Mouse (Mus musculus): ENCODE results near the gene Il11ra2.
"Not testable (repeated sequence)": the region's sequence is repeated elsewhere in the genome, so short reads cannot be mapped to it uniquely, and the experiment has no call there.

Il11ra2 gene

DNA sequence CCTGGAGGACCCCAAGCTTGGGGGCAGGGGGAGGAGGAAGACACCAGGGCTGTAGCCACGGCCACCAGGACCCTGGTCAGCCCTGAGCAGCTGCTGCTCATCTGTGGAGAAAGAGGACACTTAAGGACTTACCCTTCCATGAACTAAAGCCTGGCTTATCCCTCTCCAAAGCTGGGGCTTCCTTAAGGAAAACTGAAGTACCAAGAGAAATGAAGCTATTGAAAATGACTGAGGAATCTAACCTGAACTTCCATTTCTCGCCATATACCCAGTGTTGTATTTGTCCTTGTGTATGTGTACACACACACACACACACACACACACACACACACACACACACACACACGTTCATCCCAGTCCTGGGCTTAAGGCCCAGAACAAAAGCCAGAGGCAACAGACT, at the start of gene Il11ra2:
Gene Il11ra2 (minus strand): TSS at position 101 of the 400 bp plus-strand sequence.
- DNase-seq (ENCODE audit: low read depth, low spot score), result not testable (repeated sequence)

DNA sequence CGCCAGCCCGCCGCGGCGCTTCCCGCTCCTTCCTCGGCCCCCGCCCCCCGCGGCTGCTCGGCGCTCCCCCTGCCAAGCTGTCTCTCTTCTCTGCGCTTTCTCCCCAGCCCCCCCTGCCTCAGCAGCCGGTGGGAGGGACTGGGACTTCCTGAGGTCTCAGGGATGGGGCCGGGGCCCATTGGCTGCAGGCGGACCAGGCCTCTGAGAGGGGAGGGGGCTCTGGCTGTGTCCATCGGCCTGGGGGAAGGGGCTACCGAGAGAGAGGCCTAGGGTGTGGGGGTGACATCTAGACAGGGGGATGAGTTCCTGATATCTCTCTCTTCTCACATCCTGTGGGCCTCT, 20.5 kb upstream of the Il11ra2 start:
- DNase-seq (ENCODE audit: low read depth, low spot score), result not testable (repeated sequence)

DNA sequence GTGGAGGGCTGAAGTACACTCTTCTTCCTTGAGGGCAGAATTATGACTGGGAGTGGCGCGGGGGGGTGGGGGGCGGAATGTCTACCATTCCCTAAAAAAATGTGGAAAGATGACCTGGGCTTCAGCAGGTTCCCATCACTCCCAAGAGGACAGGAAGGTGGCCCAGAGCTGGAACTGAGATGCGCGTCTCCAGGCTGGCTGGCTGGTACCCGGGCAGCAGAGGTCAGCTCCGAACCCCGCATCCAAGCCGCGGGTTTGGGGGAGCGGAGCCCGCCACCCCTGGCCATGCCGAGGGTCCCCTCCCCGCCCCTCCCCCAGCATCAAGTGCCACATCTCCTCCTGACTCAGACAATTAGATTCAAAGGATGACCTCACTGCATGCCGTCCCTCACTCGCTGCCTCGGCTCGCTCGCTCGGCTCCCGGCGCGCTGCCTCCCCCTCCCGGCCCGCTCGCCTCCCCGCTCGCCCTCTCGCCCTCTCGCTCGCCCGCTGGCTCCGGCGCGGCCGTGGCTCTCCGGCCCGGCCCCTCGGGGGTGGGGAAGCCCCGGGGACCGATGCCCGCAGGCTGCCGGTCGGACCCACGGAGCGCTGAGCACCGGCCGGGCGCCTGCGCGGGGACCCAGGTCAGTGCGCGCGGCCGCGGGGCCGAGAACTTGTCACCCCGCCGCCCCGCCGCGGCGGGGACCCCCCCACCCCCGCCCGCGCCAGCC, 19.9 kb upstream of the Il11ra2 start:
- DNase-seq (ENCODE audit: low read depth, low spot score), result not testable (repeated sequence)

DNA sequence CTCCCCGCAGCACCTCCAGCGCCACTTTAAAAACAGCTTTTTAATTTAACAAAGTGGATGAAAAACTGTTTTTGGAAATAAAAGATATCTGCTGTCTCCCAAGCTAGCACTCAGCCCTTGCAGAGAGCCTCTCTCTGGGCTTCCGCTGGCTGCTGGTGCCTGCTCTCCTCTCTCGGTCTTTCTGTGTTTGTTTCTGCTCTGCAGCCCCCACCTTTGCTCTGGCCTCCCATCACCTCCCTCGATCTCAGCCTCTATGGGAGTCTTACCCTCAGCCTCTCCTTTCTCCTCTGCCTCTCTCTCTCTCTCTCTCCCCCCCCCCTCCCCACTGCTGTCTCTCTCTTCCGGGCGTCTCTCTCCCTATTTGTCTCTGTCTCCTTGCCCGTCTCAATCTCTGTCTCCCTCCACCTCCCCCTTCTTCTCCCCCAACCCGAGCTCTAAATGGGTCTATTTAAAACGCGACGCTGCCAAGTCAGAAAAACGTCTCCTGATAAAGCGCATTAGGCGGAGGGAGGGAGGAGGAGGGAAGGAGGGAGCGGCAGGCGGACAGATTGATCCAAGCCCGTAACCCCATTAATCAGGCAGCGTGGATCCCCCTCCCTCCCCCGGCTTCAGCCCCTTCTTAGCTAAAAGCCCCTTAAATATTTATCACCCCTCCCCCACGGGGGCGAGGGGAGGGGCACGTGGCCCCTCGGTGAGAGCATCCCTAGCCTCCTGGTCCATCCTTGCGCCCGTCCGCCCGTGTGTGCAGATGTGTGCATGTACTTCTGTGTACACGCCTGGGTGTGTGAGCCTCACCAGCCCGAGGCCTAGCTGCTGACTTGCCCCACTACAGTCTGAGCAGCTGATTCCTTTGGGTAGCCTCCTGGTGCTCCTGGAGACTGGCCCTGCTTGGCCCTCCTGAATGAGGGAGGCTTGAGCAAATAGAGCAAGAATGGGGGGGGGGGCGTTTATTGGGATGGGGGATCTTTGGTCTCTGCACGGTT, 19.0 kb upstream of the Il11ra2 start:
- DNase-seq (ENCODE audit: low read depth, low spot score), result not testable (repeated sequence)

DNA sequence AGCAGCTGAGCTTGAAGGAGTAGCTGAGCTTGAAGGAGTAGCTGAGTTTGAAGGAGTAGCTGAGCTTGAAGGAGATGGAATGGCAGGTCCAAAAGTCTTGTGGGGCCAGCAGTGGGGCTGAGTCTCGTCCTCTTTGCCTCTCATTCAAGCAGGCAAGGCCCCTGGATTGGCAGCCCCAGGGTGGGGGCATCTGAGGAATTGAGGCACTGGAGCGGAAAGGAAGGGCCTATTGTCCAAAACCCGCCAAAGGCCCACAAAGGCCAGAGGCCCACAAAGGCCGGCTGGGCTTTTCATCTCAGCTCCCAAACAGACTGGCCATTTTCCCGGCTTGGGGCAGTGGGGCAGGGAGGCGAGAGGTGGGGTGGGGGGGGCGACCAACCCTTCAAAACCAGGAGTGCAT, 17.7 kb upstream of the Il11ra2 start:
- not testable (repeated sequence) for DNase-seq (ENCODE audit: low read depth, low spot score)

DNA sequence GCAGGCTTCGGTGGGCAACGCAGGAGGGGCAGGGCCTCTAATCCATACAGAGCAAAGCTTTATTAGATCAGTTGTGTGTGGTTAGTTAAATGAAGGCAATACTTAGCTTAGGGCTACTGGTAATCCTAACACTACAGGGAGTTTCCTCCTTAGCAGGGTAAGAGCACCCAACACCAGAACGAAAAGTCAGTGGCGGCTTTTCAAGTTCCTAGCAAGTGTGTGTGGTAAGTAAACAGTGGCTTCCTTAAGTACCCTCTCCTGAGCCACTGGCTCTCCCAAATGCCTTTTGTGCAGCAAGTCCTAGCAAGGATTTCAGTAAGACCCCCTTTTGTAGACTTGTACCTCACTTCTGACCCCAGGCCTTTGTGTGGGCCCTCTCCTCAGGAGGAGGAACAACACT, 13.7 kb upstream of the Il11ra2 start:
- not testable (repeated sequence) for DNase-seq (ENCODE audit: low read depth, low spot score)

DNA sequence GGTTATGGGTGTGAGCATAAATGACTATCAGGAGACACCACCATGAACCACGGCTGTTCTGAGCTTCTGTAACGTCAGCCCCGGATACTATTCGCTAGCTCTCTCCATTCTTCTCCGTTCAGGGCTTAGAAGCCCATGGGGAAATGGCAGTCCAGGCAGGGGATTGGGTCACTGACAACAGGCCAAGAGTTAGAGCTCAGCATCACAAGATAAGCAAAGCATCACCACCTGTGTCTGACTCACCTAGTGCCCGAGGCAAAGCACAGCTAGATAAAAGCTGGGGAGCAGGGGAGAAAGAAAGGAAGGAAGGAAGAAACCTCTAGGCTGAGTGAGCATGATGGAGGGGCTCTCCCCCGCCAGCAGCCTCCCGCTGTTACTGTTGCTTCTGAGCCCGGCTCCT, 6.7 kb downstream of the Il11ra2 start, which contains the start of gene Ccl27b:
Gene Ccl27b (plus strand): TSS at position 301 of the 400 bp plus-strand sequence.
- not testable (repeated sequence) for DNase-seq (ENCODE audit: low read depth, low spot score)

DNA sequence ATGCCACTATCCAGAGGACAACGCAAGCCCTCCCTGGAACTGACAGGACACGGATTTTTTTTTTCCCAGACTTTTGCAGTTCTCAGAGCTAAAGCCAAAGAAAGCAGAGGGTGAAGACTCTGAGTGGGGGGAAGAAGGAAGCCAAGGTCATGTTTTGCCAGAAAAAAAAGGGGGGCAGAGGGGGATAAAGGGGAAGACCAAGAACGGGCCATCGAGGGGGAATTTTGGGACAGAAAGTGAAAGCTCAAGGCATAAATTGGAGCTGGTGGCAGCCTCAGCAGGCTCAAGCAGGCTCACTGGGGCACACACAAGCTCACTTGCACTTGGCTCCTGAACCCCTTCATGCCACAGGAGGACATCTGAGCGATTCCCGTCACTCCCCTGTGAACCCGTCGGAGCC, 32.3 kb downstream of the Il11ra2 start, which contains the start of gene Gm2564:
Gene Gm2564 (plus strand): TSS at position 301 of the 400 bp plus-strand sequence.
- DNase-seq (ENCODE audit: low read depth, low spot score), result not testable (repeated sequence)

DNA sequence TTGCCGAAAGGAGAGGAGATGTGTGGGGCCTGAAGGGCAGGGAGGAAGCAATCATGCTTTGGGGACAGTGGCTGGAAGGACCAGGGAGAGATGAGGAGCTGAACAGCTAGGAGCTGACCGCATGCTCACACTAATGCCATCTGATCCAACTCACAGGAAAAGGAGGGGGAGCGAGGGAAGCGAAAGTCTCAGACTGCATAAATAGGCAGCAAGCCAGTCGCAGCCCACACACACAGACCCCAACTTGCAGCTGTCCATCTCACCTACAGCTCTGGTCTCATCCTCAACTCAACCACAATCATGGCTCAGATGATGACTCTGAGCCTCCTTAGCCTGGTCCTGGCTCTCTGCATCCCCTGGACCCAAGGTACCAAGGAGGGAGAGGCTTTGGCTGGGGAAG, 49.8 kb downstream of the Il11ra2 start, which contains the start of gene Gm10591:
Gene Gm10591 (plus strand): TSS at position 301 of the 400 bp plus-strand sequence.
- DNase-seq (ENCODE audit: low read depth, low spot score), result not testable (repeated sequence)

All from retina, postnatal 7 days (tissue).